8 mouse cellular contexts compared by ENCODE assay signal in the genomic region with DNA sequence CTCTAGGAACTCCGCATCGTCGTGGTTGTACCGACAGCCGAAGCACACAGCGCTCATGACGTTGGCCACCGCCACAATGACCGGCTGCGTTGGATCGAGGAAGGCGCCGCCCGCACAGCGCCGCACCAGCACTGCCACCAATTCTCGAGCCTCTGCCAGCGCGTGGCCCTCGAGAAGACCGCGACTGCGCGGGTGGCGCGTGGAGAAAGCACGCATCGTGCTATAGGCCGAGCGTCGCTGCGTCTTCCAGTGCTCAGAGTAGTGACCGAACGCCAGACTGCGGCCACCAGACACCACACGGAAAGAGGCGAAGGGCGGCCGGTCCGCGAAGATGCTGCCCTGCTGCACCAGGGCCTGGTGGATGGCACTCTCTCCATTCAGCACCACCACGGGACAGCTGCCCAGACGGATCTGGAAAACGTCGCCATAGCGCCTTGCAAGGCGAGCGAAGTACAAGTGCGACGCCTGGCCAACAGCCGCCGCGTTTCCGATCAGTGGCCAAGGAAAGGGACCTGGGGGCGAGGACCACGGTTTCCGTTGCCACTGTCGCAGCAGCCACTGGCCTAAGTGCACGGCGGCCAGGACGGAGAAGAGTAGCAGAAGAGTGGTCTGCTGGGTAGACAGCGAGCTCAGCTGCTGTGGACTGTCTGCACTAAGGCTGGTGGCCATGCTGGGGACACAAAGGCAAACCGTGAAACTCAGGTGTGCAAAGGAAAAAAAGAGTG. TPM values are rescaled to one million over a fixed set of nuclear protein-coding genes. Genes with fewer than 3 reads are reported as not detected.
DNase-seq lines count a peak whose midpoint lies in the region; ATAC-seq and TF ChIP-seq lines count a peak whose summit lies in the region.

No protein-coding gene starts in this region.

- WGBS in embryonic facial prominence, embryonic 13.5 days: 1% methylated on average over 63 of the region's 63 CpGs
- under 1% methylated on average over 63 of the region's 63 CpGs for WGBS in hindbrain, embryonic 13.5 days
- WGBS in lung, embryonic 14.5 days: under 1% methylated on average over 63 of the region's 63 CpGs

- no peak overlapping the region for H3K27ac ChIP-seq in embryonic facial prominence, embryonic 13.5 days
- H3K27ac ChIP-seq in hindbrain, embryonic 13.5 days: no peak overlapping the region
- no peak overlapping the region for H3K27ac ChIP-seq in lung, embryonic 14.5 days (ENCODE audit: low read depth)

- no peak for ATAC-seq in embryonic facial prominence, embryonic 13.5 days (ENCODE audit: insufficient number of reproducible peaks, insufficient read depth, low FRiP score, low TSS enrichment, low read depth)
- ATAC-seq in hindbrain, embryonic 13.5 days (ENCODE audit: low FRiP score): peak; percentile 52; the same call in 1 of the 2 replicates
- ATAC-seq in lung, embryonic 14.5 days (ENCODE audit: insufficient read depth): peak; percentile 32; the same call in 1 of the 2 replicates
- ATAC-seq in activated CD4-positive, CD25-positive, alpha-beta regulatory T cell, adult 4 months: no peak

- no peak for TF ChIP-seq CTCF in lung, embryonic 14.5 days (IDR thresholded peaks at IDR 0.05; ENCODE audit: low read depth)

- peaks cover 38% of the 10 kb centered on the region for H3K4me1 ChIP-seq in embryonic facial prominence, embryonic 13.5 days
- H3K4me1 ChIP-seq in hindbrain, embryonic 13.5 days (replicated peaks): peaks cover 38% of the 10 kb centered on the region
- H3K4me1 ChIP-seq in lung, embryonic 14.5 days (ENCODE audit: insufficient read depth): peaks cover 22% of the 10 kb centered on the region; the same call in 1 of the 2 replicates

- peaks cover 85% of the 10 kb centered on the region for H3K27me3 ChIP-seq in embryonic facial prominence, embryonic 13.5 days
- H3K27me3 ChIP-seq in hindbrain, embryonic 13.5 days: peaks cover 80% of the 10 kb centered on the region
- H3K27me3 ChIP-seq in lung, embryonic 14.5 days (ENCODE audit: insufficient read depth, low read length): peaks cover 45% of the 10 kb centered on the region

- no peaks in the 10 kb centered on the region for H3K9me3 ChIP-seq in embryonic facial prominence, embryonic 13.5 days
- H3K9me3 ChIP-seq in hindbrain, embryonic 13.5 days: no peaks in the 10 kb centered on the region
- no peaks in the 10 kb centered on the region for H3K9me3 ChIP-seq in lung, embryonic 14.5 days (ENCODE audit: low read depth, low read length)

- H3K9ac ChIP-seq in embryonic facial prominence, embryonic 13.5 days: peak overlapping the region; percentile 65
- peak overlapping the region; percentile 63 for H3K9ac ChIP-seq in hindbrain, embryonic 13.5 days
- peak overlapping the region; percentile 46 for H3K9ac ChIP-seq in lung, embryonic 14.5 days

- peak overlapping the region; percentile 46 for H3K4me3 ChIP-seq in embryonic facial prominence, embryonic 13.5 days
- peak overlapping the region; percentile 47 for H3K4me3 ChIP-seq in hindbrain, embryonic 13.5 days
- H3K4me3 ChIP-seq in lung, embryonic 14.5 days (ENCODE audit: low read depth, low read length): peak overlapping the region; percentile 47

- peak; percentile 43 to 64 for DNase-seq in heart, adult 18-20 months
- DNase-seq in heart, adult 9 months (ENCODE audit: low spot score in 2 of 2): no peak
- peak; percentile 72 for DNase-seq in NIH3T3 (ENCODE audit: low read depth)
- peak; percentile 72 for DNase-seq in lung, embryonic 14.5 days
- DNase-seq in retina, embryonic 14.5 days (ENCODE audit: low spot score): peak; percentile 62

- H3K36me3 ChIP-seq in embryonic facial prominence, embryonic 13.5 days: no peaks in the 10 kb centered on the region
- H3K36me3 ChIP-seq in hindbrain, embryonic 13.5 days: no peaks in the 10 kb centered on the region
- H3K36me3 ChIP-seq in lung, embryonic 14.5 days (ENCODE audit: insufficient read depth): no peaks in the 10 kb centered on the region

- H3K4me2 ChIP-seq in embryonic facial prominence, embryonic 13.5 days: peak overlapping the region; percentile 80
- H3K4me2 ChIP-seq in hindbrain, embryonic 13.5 days: peak overlapping the region; percentile 83
- H3K4me2 ChIP-seq in lung, embryonic 14.5 days: peak overlapping the region; percentile 91

RNA-seq across cellular contexts. Expression of a gene that starts 1.1 kb away (rescaled TPM):
- total RNA-seq in heart, adult 18-20 months (2021): 10 to 100 TPM in 1 of 2 experiments, 1 to 10 TPM in 1; 6.2 to 11.0 TPM
- 2.0 and 3.3 TPM in 2 replicates for polyA plus RNA-seq in embryonic facial prominence, embryonic 13.5 days (2015; fragmentation: Nextera tagmentation; extraction: Ambion mirVana)
- 9.3 and 10.6 TPM in 2 replicates for polyA plus RNA-seq in hindbrain, embryonic 13.5 days (2015; fragmentation: Nextera tagmentation; extraction: Ambion mirVana)
- polyA plus RNA-seq in lung, embryonic 14.5 days (2014; fragmentation: Nextera tagmentation; extraction: Ambion mirVana): 1.9 and 2.0 TPM in 2 replicates
- not detected for polyA plus RNA-seq in activated CD4-positive, CD25-positive, alpha-beta regulatory T cell, adult 4 months (2017; shearing (Covaris generic))

Comparison
In these comparisons a context has a peak if more than half of its experiments do, and no peak if none do; other contexts are left out.
1. DNase-seq: peak in heart, adult 18-20 months (2 of 2), NIH3T3 (single experiment), lung, embryonic 14.5 days (single experiment) and retina, embryonic 14.5 days (single experiment); none in heart, adult 9 months (0 of 2).
2. ATAC-seq: peak in hindbrain, embryonic 13.5 days (single experiment) and lung, embryonic 14.5 days (single experiment); none in embryonic facial prominence, embryonic 13.5 days (single experiment) and activated CD4-positive, CD25-positive, alpha-beta regulatory T cell, adult 4 months (single experiment).
3. Peak in every context shown above with its lines, with median percentiles within 50 percentile points of each other: H3K4me2 ChIP-seq, H3K4me3 ChIP-seq and H3K9ac ChIP-seq.